Mouse (Mus musculus) intestine, embryonic 14.5 days (tissue): ENCODE measurements around the gene Pibf1. TPM values are rescaled to one million over a fixed set of nuclear protein-coding genes. Genes with fewer than 3 reads are reported as not detected.

Experiments used
- ATAC-seq: fragments of 200-750 bp; cut with Nextera tagmentation; replicated peaks from 2 replicates; pipeline ENCODE4 v1.8.0; 2017; ENCODE audit warnings: low read depth, moderate number of reproducible peaks, moderate TSS enrichment, moderate library complexity; ENCODE audit not compliant: low FRiP score, low TSS enrichment
- DNase-seq: peaks from one replicate; pipeline ENCODE4 v3.0.0-alpha.2; 2018; ENCODE audit warnings: low spot score
- H3K27ac ChIP-seq: fragments of 300-500 bp; sonication (generic); 2 replicates; pipeline ENCODE4 v1.5.1; 2014; ENCODE audit warnings: low read depth, mild to moderate bottlenecking, control low read depth
- H3K27me3 ChIP-seq: fragments of 300-500 bp; sonication (generic); replicated peaks from 2 replicates; pipeline ENCODE4 v1.6.1; 2014; ENCODE audit warnings: low read length, control low read depth; ENCODE audit not compliant: control insufficient read depth, insufficient read depth
- H3K36me3 ChIP-seq: fragments of 300-500 bp; sonication (generic); 2 replicates; pipeline ENCODE4 v1.6.1; 2014; ENCODE audit warnings: low read length, control low read depth; ENCODE audit not compliant: control insufficient read depth, insufficient read depth
- H3K4me1 ChIP-seq: fragments of 300-500 bp; sonication (generic); replicated peaks from 2 replicates; pipeline ENCODE4 v1.6.1; 2014; ENCODE audit warnings: low read length, control low read depth, mixed read lengths; ENCODE audit not compliant: control insufficient read depth, insufficient read depth
- H3K4me2 ChIP-seq: fragments of 300-500 bp; sonication (generic); 2 replicates; pipeline ENCODE4 v1.6.1; 2014; ENCODE audit warnings: low read length
- H3K4me3 ChIP-seq: fragments of 300-500 bp; sonication (generic); 2 replicates; pipeline ENCODE4 v1.5.1; 2014; ENCODE audit warnings: low read depth, low read length, control low read depth, mixed read lengths
- H3K9ac ChIP-seq: fragments of 300-500 bp; sonication (generic); 2 replicates; pipeline ENCODE4 v1.6.1; 2014; ENCODE audit warnings: mild to moderate bottlenecking, low read length
- H3K9me3 ChIP-seq: fragments of 300-500 bp; sonication (generic); 2 replicates; pipeline ENCODE4 v1.6.1; 2016; ENCODE audit warnings: low read length, control low read depth; ENCODE audit not compliant: control insufficient read depth
- WGBS: fragments of 180-500 bp; shearing (Covaris S2); extraction: QIAGEN DNeasy Blood & Tissue Kit; methylation state at CpG from one replicate; pipeline ENCODE4 v1.1.7; 2014; 5-methylcytosine and 5-hydroxymethylcytosine counted together
- polyA plus RNA-seq: library from polyadenylated mRNA; unstranded; fragments of >200 nt; fragmentation: Nextera tagmentation; extraction: Ambion mirVana; gene quantifications from 2 replicates; pipeline ENCODE4 v1.2.1, GENCODE M21; 2014

Gene Pibf1
- polyA plus RNA-seq, 1 experiment from 2014 or later: 17.7 TPM

DNA sequence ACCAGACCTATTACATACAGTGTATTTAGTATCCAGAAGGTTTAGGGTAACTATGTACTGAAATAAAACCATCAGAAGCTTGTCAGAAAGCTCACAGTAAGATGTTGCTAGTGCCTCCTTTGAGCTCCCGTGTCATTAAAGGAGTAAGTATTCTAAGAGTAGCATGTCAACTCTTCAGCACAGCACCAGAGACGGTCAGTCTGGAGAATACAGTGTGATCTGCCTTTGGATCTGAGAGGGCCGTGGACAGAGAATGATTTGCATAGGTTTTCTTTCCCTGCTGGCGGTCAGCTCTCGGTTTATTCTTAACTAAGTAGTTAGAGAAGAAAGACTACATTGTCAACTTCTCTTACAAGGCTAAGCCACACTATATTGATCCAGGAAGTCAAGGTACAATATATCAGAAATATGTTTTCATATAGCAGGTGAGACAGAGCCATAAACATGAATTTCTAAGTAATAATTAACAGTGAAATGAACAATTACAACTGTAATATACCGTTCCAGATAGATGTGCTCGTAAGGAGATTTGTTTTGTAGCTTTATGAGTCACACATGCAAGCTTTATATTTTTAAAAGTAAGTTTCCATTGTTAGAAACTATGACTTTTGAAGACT, 119.3 kb downstream of the Pibf1 start:
- H3K4me3 ChIP-seq: no peak overlapping the region
- H3K4me2 ChIP-seq: no peak overlapping the region
- no peak overlapping the region for H3K9ac ChIP-seq
- DNase-seq (no peak), ATAC-seq (0 out of 2 replicates have a peak, but pooled peaks have one; percentile 44)
- H3K9me3 ChIP-seq: no peaks in the 10 kb centered on the region
- peaks cover 4% of the 10 kb centered on the region; the same call in 1 of the 2 replicates for H3K36me3 ChIP-seq
- H3K4me1 ChIP-seq: no peaks in the 10 kb centered on the region
- H3K27me3 ChIP-seq: no peaks in the 10 kb centered on the region
- 73% methylated on average over 7 of the region's 7 CpGs for WGBS
- H3K27ac ChIP-seq: peak overlapping the region; percentile 43; the same call in 1 of the 2 replicates

DNA sequence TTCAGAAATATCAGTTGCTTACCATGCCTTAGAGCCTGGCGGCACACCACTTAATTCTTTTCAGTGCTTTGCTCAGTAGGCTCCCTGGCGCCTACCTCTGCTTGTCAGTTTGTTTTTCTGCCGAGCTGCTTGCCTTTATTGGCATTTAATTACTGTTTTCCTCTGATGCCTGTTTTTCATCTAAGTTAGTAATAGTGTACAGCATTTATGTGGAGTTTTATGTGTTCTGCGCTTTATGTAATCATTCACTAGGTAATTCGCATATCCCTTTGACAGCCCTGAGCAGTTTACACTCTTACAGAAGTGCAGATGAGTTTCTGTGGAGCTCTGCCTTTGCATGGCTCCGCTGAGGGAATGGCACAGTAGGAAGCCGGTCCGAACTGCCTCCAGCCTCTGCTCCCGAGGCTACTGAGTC, 120.5 kb downstream of the Pibf1 start:
- DNase-seq (no peak), ATAC-seq (no peak)
- H3K9ac ChIP-seq: no peak overlapping the region
- H3K27ac ChIP-seq: no peak overlapping the region
- peaks cover 4% of the 10 kb centered on the region; the same call in 1 of the 2 replicates for H3K36me3 ChIP-seq
- 22% methylated on average over 9 of the region's 9 CpGs for WGBS
- no peaks in the 10 kb centered on the region for H3K27me3 ChIP-seq
- no peaks in the 10 kb centered on the region for H3K9me3 ChIP-seq
- no peak overlapping the region for H3K4me2 ChIP-seq
- H3K4me1 ChIP-seq: no peaks in the 10 kb centered on the region
- no peak overlapping the region for H3K4me3 ChIP-seq

DNA sequence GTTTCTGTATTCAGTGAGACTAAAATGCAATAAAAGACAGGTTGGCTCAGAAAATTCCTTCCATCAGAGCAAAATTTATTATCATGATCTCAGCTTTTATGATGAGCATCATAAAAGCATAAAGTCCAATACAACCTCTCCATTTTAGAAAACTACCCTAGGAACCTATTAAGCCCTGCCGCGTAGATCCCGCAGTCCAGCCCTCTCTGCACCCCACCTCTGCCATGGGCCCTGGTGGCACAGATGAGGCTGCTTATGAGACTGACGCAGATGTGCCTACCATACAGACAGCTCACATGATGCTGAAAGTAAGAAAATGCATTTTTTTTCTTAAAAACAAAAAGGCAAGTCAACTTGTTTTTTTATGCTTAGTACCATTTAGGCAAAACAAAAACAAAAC, 126.7 kb downstream of the Pibf1 start:
- Histone ChIP-seq H3K27me3 (no peaks in the 10 kb centered on the region), H3K4me1 (no peaks in the 10 kb centered on the region), H3K36me3 (peaks cover 7% of the 10 kb centered on the region), H3K27ac (no peak overlapping the region), H3K4me2 (no peak overlapping the region), H3K4me3 (no peak overlapping the region), H3K9ac (no peak overlapping the region), H3K9me3 (no peaks in the 10 kb centered on the region)
- ATAC-seq (peak; percentile 72; the same call in 1 of the 2 replicates), DNase-seq (no peak)
- 82% methylated on average over 4 of the region's 4 CpGs for WGBS

DNA sequence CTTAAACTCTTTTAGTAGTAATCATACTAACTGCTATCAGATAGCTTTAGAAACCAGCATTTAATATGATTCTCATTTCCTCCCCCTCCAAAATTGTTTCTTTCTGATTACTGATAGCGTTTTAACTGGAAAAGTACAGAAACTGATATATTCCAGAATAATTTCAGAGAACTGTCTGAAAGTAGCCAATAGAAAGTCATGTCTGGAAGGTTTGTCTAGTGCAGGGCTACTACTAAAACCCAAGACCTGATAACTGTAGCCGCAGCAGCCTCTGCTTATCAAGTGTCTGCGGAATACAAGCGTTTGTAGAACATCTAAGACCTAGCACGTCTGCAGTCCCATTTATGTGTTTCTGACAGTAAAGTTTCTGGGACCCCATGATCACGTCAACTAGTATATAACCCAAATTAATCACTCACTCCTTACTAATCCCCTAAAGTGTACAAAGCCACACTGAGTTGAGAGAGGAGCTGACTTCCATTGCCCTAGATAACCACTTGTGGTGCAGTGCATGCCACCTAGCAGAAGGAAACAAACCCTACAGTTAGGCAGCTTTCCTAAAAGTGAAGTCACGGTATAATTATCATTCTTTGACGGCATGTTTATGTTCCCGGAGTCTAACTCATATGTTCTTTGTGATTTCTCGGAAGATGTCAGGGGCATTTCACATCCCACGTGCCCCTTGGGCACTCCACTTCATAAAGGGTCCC, 130.0 kb downstream of the Pibf1 start:
- WGBS: 85% methylated on average over 11 of the region's 11 CpGs

DNA sequence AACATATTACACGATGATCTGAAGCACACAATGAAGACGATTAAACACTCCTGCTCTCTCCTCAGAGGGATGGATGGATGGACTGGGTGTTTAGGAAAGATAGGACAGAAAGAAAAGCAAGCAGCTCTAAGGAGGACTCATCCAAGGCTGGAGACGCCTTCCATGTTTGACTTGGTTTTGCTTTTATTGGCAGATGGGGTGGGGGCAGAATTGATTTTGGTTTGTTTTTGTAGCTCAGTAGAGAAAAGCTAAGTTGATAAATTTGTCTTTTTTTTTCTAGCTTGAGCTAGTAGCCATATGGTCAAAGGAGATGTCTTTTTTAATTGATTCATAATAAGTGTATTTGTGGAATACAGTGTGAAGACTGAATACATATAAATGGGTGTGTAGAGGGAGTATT, 133.8 kb downstream of the Pibf1 start:
- Histone ChIP-seq H3K27ac (no peak overlapping the region), H3K9ac (no peak overlapping the region), H3K4me3 (no peak overlapping the region), H3K4me1 (no peaks in the 10 kb centered on the region), H3K36me3 (0 out of 2 replicates have a peak, but pooled peaks cover 7% of the 10 kb centered on the region), H3K9me3 (no peaks in the 10 kb centered on the region), H3K4me2 (no peak overlapping the region), H3K27me3 (no peaks in the 10 kb centered on the region)
- no peak for ATAC-seq
- 87% methylated on average over 3 of the region's 3 CpGs for WGBS
- DNase-seq: no peak

More for the DNA sequence above, 130.0 kb downstream of the Pibf1 start:
- no peak overlapping the region for H3K4me2 ChIP-seq
- no peak overlapping the region for H3K9ac ChIP-seq
- no peaks in the 10 kb centered on the region for H3K27me3 ChIP-seq
- H3K36me3 ChIP-seq: peaks cover 10% of the 10 kb centered on the region; the same call in 1 of the 2 replicates
- ATAC-seq (no peak), DNase-seq (no peak)
- no peaks in the 10 kb centered on the region for H3K4me1 ChIP-seq
- no peak overlapping the region for H3K4me3 ChIP-seq
- no peaks in the 10 kb centered on the region for H3K9me3 ChIP-seq
- no peak overlapping the region for H3K27ac ChIP-seq

DNA sequence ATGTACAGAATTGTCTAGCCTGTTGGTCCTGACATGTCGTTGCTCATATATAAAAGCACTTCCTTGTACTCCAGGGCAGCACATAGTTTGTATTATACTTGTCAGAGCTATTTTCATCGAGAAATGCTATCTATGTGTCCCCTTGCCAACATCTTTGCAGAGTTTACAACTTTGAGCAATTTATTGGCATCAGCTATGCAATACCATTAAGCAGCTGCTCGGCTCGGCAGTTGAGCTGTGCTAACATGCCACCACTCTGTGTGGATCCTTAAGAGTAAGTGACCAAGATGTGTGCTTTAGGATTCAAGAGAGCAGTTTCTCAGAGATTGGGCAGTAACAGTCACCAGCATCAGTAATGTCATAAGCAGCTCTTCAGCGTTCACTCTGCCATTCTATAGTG, 137.9 kb downstream of the Pibf1 start:
- no peak overlapping the region for H3K4me3 ChIP-seq
- H3K9ac ChIP-seq: no peak overlapping the region
- no peaks in the 10 kb centered on the region for H3K27me3 ChIP-seq
- H3K36me3 ChIP-seq: 0 out of 2 replicates have a peak, but pooled peaks cover 7% of the 10 kb centered on the region
- no peak overlapping the region for H3K4me2 ChIP-seq
- H3K4me1 ChIP-seq: no peaks in the 10 kb centered on the region
- no peaks in the 10 kb centered on the region for H3K9me3 ChIP-seq
- ATAC-seq (no peak), DNase-seq (no peak)
- no peak overlapping the region for H3K27ac ChIP-seq
- WGBS: 65% methylated on average over 5 of the region's 5 CpGs

DNA sequence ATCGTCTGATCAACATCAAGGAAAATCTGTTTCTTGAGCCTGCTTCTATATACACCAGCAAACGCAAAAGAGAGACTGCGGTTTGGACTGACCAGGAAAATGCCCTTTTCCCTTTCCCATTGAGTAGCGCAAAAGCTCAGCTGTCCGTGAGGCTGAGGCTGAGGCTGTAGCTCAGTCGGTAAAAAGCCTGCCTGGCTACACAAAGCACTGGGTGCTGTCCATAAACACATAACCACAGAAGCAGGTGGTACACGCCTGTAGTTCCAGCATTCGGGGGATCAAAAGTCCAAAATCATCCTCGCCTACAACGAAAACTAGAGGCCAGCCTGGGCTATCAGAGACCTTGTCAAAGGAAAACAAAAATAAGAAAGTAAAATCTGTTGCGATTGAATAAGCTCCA, 141.3 kb downstream of the Pibf1 start:
- Histone ChIP-seq H3K4me1 (no peaks in the 10 kb centered on the region), H3K9me3 (no peaks in the 10 kb centered on the region), H3K27ac (no peak overlapping the region), H3K27me3 (no peaks in the 10 kb centered on the region), H3K9ac (no peak overlapping the region), H3K4me2 (no peak overlapping the region), H3K4me3 (no peak overlapping the region), H3K36me3 (0 out of 2 replicates have a peak, but pooled peaks cover 5% of the 10 kb centered on the region)
- ATAC-seq (no peak), DNase-seq (no peak)
- WGBS: 82% methylated on average over 11 of the region's 11 CpGs

DNA sequence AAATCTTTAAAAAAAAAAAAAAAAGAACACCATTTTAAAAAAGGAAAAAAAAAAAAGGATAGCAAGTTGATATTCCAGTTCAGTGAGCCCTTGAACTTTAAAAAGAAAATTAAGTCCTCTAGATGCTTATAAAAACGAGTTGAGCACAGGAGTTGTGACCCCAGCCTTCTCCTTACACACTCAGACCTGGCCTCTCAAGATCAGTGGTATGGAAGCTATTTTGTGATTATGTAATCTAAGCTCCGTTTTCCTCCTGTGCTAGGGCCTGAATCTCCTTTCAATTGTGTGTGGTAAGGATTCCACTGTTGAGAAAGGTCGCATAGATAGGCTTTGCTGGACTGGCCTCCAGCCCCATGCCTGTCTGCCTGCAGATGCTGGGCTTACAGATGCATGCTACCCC, 145.3 kb downstream of the Pibf1 start:
- Histone ChIP-seq H3K4me1 (no peaks in the 10 kb centered on the region), H3K27me3 (no peaks in the 10 kb centered on the region)
- DNase-seq: no peak

More for the DNA sequence above, 145.3 kb downstream of the Pibf1 start:
- no peak overlapping the region for H3K4me2 ChIP-seq
- no peak overlapping the region for H3K27ac ChIP-seq
- no peak overlapping the region for H3K4me3 ChIP-seq
- H3K36me3 ChIP-seq: 0 out of 2 replicates have a peak, but pooled peaks cover 5% of the 10 kb centered on the region
- H3K9me3 ChIP-seq: no peaks in the 10 kb centered on the region
- WGBS: 73% methylated on average over 3 of the region's 3 CpGs
- ATAC-seq: no peak
- no peak overlapping the region for H3K9ac ChIP-seq
